Mouse (Mus musculus) myocyte (in vitro differentiated cells): ENCODE data around the gene Crocc2. TPM values are rescaled to one million over a fixed set of nuclear protein-coding genes. Genes with fewer than 3 reads are reported as not detected.

Experiments used
- H3K27me3 ChIP-seq: one replicate; pipeline ENCODE4 v1.6.1; 2011; ENCODE audit not compliant: control insufficient read depth, insufficient read depth, insufficient read length
- H3K36me3 ChIP-seq: one replicate; pipeline ENCODE4 v1.6.1; 2011; ENCODE audit not compliant: control insufficient read depth, insufficient read depth
- H3K4me2 ChIP-seq: one replicate; pipeline ENCODE4 v1.6.1; 2011; ENCODE audit warnings: low read depth, control low read depth
- H3K4me3 ChIP-seq: one replicate; pipeline ENCODE4 v1.5.1; 2011; ENCODE audit warnings: mild to moderate bottlenecking, control low read depth, moderate library complexity
- H3K79me2 ChIP-seq: one replicate; pipeline ENCODE4 v1.6.1; 2011; ENCODE audit not compliant: control insufficient read depth, insufficient read depth
- H3ac ChIP-seq: one replicate; pipeline ENCODE4 v1.6.1; 2011; ENCODE audit not compliant: control insufficient read depth, insufficient read length
- CEBPB ChIP-seq: IDR thresholded peaks from 2 replicates; pipeline ENCODE4 v1.6.1; 2011; ENCODE audit warnings: mild to moderate bottlenecking, moderate library complexity; ENCODE audit not compliant: poor library complexity, insufficient read depth, severe bottlenecking
- E2F4 ChIP-seq: IDR thresholded peaks from one replicate; pipeline ENCODE4 v1.6.1; 2011; ENCODE audit warnings: mild to moderate bottlenecking, control low read depth, moderate library complexity; ENCODE audit not compliant: insufficient read depth
- MAX ChIP-seq: IDR thresholded peaks from one replicate; pipeline ENCODE4 v1.6.1; 2011; ENCODE audit warnings: low read depth, mild to moderate bottlenecking, control low read depth
- MYOD1 ChIP-seq, 3 experiments: IDR thresholded peaks; one replicate each; pipeline ENCODE4 v1.6.1; 2011; ENCODE audit warnings: control low read depth in 2 of 3, low read depth in 2 of 3, mild to moderate bottlenecking in 2 of 3, moderate library complexity in 1 of 3; ENCODE audit not compliant: insufficient read length in 2 of 3, control insufficient read depth in 1 of 3
- MYOG ChIP-seq, 3 experiments: IDR thresholded peaks; one replicate each; pipeline ENCODE4 v1.6.1; 2011; ENCODE audit warnings: control low read depth in 2 of 3, low read depth in 2 of 3, mild to moderate bottlenecking in 2 of 3; ENCODE audit not compliant: insufficient read length in 2 of 3, control insufficient read depth in 1 of 3, insufficient read depth in 1 of 3
- POLR2A ChIP-seq: IDR thresholded peaks from one replicate; pipeline ENCODE4 v1.6.1; 2011; ENCODE audit warnings: low read depth, mild to moderate bottlenecking, control low read depth, moderate library complexity; ENCODE audit not compliant: insufficient read length
- POLR2AphosphoS2 ChIP-seq: IDR thresholded peaks from one replicate; pipeline ENCODE4 v1.6.1; 2011; ENCODE audit warnings: low read depth, control low read depth; ENCODE audit not compliant: insufficient read length
- REST ChIP-seq: IDR thresholded peaks from one replicate; pipeline ENCODE4 v1.6.1; 2011; ENCODE audit warnings: mild to moderate bottlenecking, control low read depth, moderate library complexity; ENCODE audit not compliant: insufficient read depth, insufficient read length
- SRF ChIP-seq: IDR thresholded peaks from one replicate; pipeline ENCODE4 v1.6.1; 2011; ENCODE audit warnings: low read depth; ENCODE audit not compliant: control insufficient read depth, insufficient read length
- TCF12 ChIP-seq: IDR thresholded peaks from one replicate; pipeline ENCODE4 v1.6.1; 2011; ENCODE audit warnings: mild to moderate bottlenecking, control low read depth; ENCODE audit not compliant: poor library complexity, insufficient read depth, severe bottlenecking
- TCF3 ChIP-seq: IDR thresholded peaks from one replicate; pipeline ENCODE4 v1.6.1; 2011; ENCODE audit warnings: low read depth, control low read depth; ENCODE audit not compliant: insufficient read length
- USF1 ChIP-seq: IDR thresholded peaks from one replicate; pipeline ENCODE4 v1.6.1; 2011; ENCODE audit warnings: low read depth, mild to moderate bottlenecking, control low read depth, moderate library complexity
- polyA plus RNA-seq: library from polyadenylated mRNA; unstranded; fragments of >200 nt; fragmentation: generic; extraction: Trizol; gene quantifications from one replicate; pipeline ENCODE4 v1.2.1, GENCODE M21; 2012; ENCODE audit warnings: missing spikeins

Gene Crocc2
- polyA plus RNA-seq, 1 experiment: not detected

DNA sequence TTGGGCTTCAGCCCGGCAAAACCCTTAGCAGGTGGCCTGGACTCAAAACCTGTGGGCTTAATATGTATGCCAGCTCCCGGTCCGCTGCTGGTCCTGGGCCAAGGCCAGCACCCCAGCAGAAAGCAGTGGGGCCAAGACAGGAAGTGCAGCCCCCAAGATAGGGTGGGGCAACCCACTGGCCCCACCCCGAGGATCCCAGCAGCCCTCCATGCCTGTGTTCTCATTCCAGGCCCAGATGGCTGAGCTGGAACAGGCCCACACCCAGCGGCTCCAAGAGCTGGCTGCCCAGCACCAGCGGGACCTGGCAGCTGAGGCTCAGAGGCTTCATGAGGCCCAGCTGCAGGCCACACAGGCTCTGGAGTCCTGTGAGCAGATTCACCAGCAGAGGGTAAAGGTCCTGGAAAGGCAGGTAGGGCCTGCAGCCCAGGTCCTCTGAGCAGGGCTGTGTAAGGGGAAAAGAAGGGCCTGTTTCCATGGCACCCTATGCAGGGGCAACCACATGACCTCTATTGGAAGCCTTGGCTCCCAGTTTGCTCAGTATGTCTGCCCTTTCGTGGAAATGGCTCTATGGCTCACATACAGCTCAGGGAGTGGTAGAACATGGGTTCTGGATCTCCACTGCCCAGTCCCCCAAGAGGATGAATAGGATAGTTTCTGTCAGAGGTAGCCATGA, 58.9 kb downstream of the Crocc2 start:
- Histone ChIP-seq H3K27me3 (peaks cover 5% of the 10 kb centered on the region), H3K4me3 (no peak overlapping the region), H3K4me2 (no peak overlapping the region), H3ac (no peak overlapping the region), H3K36me3 (no peaks in the 10 kb centered on the region), H3K79me2 (no peaks in the 10 kb centered on the region)
- TF ChIP-seq MYOG (IDR thresholded peaks at IDR 0.05; ENCODE audit: control insufficient read depth in 1 of 3, insufficient read depth in 1 of 3, insufficient read length in 2 of 3, low read depth in 2 of 3): peak in 1 of 3 experiments; percentile 71
- no peak for TF ChIP-seq TCF12
- TF ChIP-seq POLR2AphosphoS2: no peak
- no peak for TF ChIP-seq TCF3
- no peak for TF ChIP-seq REST

DNA sequence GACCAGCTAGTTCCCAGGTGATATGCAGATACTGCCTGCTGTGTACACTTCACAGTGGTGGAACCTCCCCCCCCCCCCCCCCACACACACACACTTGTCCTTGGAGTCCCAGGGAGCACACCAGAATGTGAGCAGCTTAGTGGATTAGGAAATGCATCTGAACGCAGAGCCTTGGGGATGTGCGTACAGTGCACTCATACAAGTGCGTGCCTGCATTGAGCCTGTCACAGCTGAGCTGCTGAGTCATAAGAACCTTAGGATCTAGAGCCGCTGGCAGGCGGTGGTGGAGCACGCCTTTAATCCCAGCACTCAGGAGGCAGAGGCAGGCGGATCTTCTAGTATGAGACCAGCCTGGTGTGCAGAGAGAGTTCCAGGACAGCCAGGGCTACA, 59.4 kb downstream of the Crocc2 start:
- TF ChIP-seq POLR2A (no peak), TCF12 (no peak), MYOG (IDR thresholded peaks at IDR 0.05; ENCODE audit: control insufficient read depth in 1 of 3, insufficient read depth in 1 of 3, insufficient read length in 2 of 3, low read depth in 2 of 3) (no peak), SRF (no peak), POLR2AphosphoS2 (no peak), TCF3 (no peak), REST (no peak), E2F4 (no peak), USF1 (no peak), CEBPB (no peak), MYOD1 (IDR thresholded peaks at IDR 0.05; ENCODE audit: control insufficient read depth in 1 of 3, insufficient read length in 2 of 3, low read depth in 2 of 3) (no peak), MAX (no peak)
- Histone ChIP-seq H3K4me3 (no peak overlapping the region), H3K27me3 (peaks cover 5% of the 10 kb centered on the region), H3ac (no peak overlapping the region), H3K36me3 (no peaks in the 10 kb centered on the region), H3K4me2 (no peak overlapping the region), H3K79me2 (no peaks in the 10 kb centered on the region)

DNA sequence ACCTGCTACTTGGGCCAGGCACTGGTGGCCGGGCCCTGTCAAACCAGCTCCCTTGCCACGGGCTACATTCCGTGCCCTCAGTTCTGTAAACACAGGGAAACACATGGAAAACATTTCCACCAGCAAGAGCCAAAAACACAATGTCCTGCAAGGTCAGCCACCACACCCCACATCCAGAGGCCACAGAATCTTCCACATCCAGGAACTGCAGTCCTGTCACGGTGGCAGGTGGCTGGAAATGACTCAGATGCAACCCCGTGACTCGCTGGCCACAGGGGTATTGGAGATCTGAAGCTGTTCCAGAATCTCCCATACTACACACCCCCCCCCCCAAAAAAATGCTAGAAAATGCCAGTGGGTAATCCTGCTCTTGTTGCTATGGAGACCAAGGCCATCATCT, 60.7 kb downstream of the Crocc2 start:
- no peaks in the 10 kb centered on the region for H3K36me3 ChIP-seq
- no peak overlapping the region for H3ac ChIP-seq
- no peak overlapping the region for H3K4me2 ChIP-seq
- no peak for TF ChIP-seq USF1
- TF ChIP-seq POLR2A: no peak
- TF ChIP-seq TCF12: no peak
- no peak for TF ChIP-seq REST
- no peak for TF ChIP-seq POLR2AphosphoS2
- peak in 1 of 3 experiments; percentile 28 for TF ChIP-seq MYOG (IDR thresholded peaks at IDR 0.05; ENCODE audit: control insufficient read depth in 1 of 3, insufficient read depth in 1 of 3, insufficient read length in 2 of 3, low read depth in 2 of 3)
- TF ChIP-seq MYOD1 (IDR thresholded peaks at IDR 0.05; ENCODE audit: control insufficient read depth in 1 of 3, insufficient read length in 2 of 3, low read depth in 2 of 3): peak in 1 of 3 experiments; percentile 47
- no peak for TF ChIP-seq MAX
- no peaks in the 10 kb centered on the region for H3K27me3 ChIP-seq
- H3K79me2 ChIP-seq: no peaks in the 10 kb centered on the region
- no peak overlapping the region for H3K4me3 ChIP-seq

DNA sequence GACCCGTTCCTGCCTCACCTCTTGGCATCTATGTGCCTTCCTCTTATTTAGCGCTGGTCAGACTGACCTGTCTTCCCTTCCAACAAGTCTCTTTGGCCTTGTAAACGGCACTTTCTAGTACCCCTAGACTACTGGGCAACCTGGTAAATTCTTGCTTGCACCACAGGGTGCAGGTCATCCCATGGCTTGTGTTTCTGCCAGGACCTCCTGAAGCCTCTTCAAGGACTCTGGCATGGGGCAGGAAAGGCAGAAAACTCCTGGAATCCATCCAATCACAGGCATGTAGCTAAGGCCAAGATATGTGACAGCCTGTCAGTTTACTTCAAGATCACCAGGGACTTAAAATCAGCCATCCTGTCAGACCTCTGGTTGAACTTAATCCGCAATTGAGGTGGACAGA, 61.1 kb downstream of the Crocc2 start:
- no peak overlapping the region for H3K4me2 ChIP-seq
- H3K79me2 ChIP-seq: no peaks in the 10 kb centered on the region
- no peaks in the 10 kb centered on the region for H3K27me3 ChIP-seq
- no peak overlapping the region for H3ac ChIP-seq
- H3K36me3 ChIP-seq: no peaks in the 10 kb centered on the region
- TF ChIP-seq MAX (no peak), TCF3 (no peak), POLR2AphosphoS2 (no peak), SRF (no peak), CEBPB (no peak), USF1 (no peak), E2F4 (no peak), REST (no peak), MYOG (IDR thresholded peaks at IDR 0.05; ENCODE audit: control insufficient read depth in 1 of 3, insufficient read depth in 1 of 3, insufficient read length in 2 of 3, low read depth in 2 of 3) (no peak), TCF12 (no peak), MYOD1 (IDR thresholded peaks at IDR 0.05; ENCODE audit: control insufficient read depth in 1 of 3, insufficient read length in 2 of 3, low read depth in 2 of 3) (no peak), POLR2A (no peak)
- H3K4me3 ChIP-seq: no peak overlapping the region
